Mouse (Mus musculus) heart, embryonic 14.5 days (tissue): ENCODE data around the gene Mcpt2. TPM values are rescaled to one million over a fixed set of nuclear protein-coding genes. Genes with fewer than 3 reads are reported as not detected.
"Not testable (repeated sequence)": the region's sequence is repeated elsewhere in the genome, so short reads cannot be mapped to it uniquely, and the experiment has no call there.

Experiments used
- ATAC-seq: fragments of 200-750 bp; cut with Nextera tagmentation; 2 replicates; pipeline ENCODE4 v1.8.0; 2017; ENCODE audit warnings: low read depth, moderate TSS enrichment; ENCODE audit not compliant: insufficient number of reproducible peaks, insufficient read depth, low FRiP score
- H3K27ac ChIP-seq, 2 experiments: fragments of 200-500 bp in 1 of 2; fragments of 300-500 bp in 1 of 2; sonication (generic) in 1 of 2; replicated peaks in 1 of 2; 2 replicates each; pipeline ENCODE4 v1.5.1; 2012 to 2014; ENCODE audit warnings: low read depth in 2 of 2, low read length in 2 of 2, control low read depth in 1 of 2, mild to moderate bottlenecking in 1 of 2, mixed read lengths in 1 of 2; ENCODE audit not compliant: control insufficient read depth in 1 of 2, insufficient read depth in 1 of 2
- H3K27me3 ChIP-seq: fragments of 300-500 bp; sonication (generic); 2 replicates; pipeline ENCODE4 v1.6.1; 2014; ENCODE audit warnings: mild to moderate bottlenecking, low read length, control low read depth; ENCODE audit not compliant: control insufficient read depth, insufficient read depth
- H3K36me3 ChIP-seq: fragments of 300-500 bp; sonication (generic); 2 replicates; pipeline ENCODE4 v1.6.1; 2014; ENCODE audit warnings: mild to moderate bottlenecking, control low read depth, low read length, mixed read lengths; ENCODE audit not compliant: control insufficient read depth, insufficient read depth
- H3K4me1 ChIP-seq, 2 experiments: fragments of 200-500 bp in 1 of 2; fragments of 300-500 bp in 1 of 2; sonication (generic) in 1 of 2; 2 replicates each; pipeline ENCODE4 v1.6.1; 2012 to 2014; ENCODE audit warnings: low read length in 2 of 2, control low read depth in 1 of 2, mixed read lengths in 1 of 2; ENCODE audit not compliant: control insufficient read depth in 2 of 2, insufficient read depth in 2 of 2
- H3K4me2 ChIP-seq: fragments of 300-500 bp; sonication (generic); 2 replicates; pipeline ENCODE4 v1.6.1; 2014; ENCODE audit warnings: mild to moderate bottlenecking, low read length
- H3K4me3 ChIP-seq, 2 experiments: fragments of 200-500 bp in 1 of 2; fragments of 300-500 bp in 1 of 2; sonication (generic) in 1 of 2; 2 replicates each; pipeline ENCODE4 v1.5.1; 2012 to 2014; ENCODE audit warnings: low read length in 2 of 2, mild to moderate bottlenecking in 2 of 2, control low read depth in 1 of 2, low read depth in 1 of 2, moderate library complexity in 1 of 2; ENCODE audit not compliant: control insufficient read depth in 1 of 2, insufficient read depth in 1 of 2
- H3K9ac ChIP-seq: fragments of 300-500 bp; sonication (generic); 2 replicates; pipeline ENCODE4 v1.6.1; 2014; ENCODE audit warnings: mild to moderate bottlenecking, low read length
- H3K9me3 ChIP-seq: fragments of 300-500 bp; sonication (generic); 2 replicates; pipeline ENCODE4 v1.6.1; 2016; ENCODE audit warnings: low read length, control low read depth; ENCODE audit not compliant: control insufficient read depth
- WGBS: fragments of 180-500 bp; shearing (Covaris S2); extraction: QIAGEN DNeasy Blood & Tissue Kit; methylation state at CpG from one replicate; pipeline ENCODE4 v1.1.7; 2014; 5-methylcytosine and 5-hydroxymethylcytosine counted together
- polyA plus RNA-seq: library from polyadenylated mRNA; unstranded; fragments of >200 nt; fragmentation: Nextera tagmentation; extraction: Ambion mirVana; gene quantifications from 2 replicates; pipeline ENCODE4 v1.2.1, GENCODE M21; 2014

Mcpt2 gene
- polyA plus RNA-seq: not detected in 2 replicates

DNA sequence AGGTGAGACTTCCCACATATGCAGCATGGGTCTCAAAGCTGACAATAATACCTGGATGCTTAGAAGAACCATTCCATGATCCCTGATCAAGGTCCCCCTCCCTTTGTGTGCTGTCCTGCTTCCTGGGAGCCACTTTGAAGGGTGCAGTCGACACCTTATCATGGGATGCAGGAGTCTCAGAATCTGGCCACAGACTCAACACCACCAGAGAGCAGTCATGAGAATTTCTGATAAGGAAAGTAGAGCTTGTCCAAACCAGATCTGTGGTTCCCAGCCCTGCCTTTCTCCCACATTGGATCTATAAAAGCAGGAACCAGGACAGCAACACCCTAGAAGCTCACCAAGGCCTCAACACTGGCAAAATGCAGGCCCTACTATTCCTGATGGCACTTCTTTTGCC is at the start of gene Mcpt2:
Mcpt2 (plus strand) TSS at position 250 of the 400 bp plus-strand sequence.
- 20% methylated on average over 1 of the region's 1 CpGs for WGBS
- H3K4me3 ChIP-seq, H3K27ac ChIP-seq, H3K4me2 ChIP-seq, H3K4me1 ChIP-seq, H3K9ac ChIP-seq, H3K27me3 ChIP-seq, ATAC-seq, H3K36me3 ChIP-seq, H3K9me3 ChIP-seq: not testable (repeated sequence)

DNA sequence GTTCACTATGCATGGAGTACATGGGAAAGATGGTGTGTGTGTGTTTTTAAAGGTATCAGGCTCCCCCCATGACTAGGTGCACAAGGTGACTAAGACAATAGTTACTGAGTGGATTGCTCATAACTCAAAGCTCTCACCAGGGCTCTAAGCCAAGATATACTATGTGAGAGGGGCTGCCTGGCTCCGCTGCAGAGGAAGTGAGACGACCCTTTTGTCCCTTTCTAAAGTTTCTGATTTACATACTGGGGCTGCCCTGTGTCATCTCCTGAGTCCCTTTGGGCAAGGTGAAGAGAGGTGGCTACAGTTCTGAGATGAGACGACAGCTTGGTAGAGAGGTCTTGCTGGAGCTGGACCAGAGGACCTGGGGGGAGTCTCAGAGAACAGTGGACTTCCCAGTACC is 28.7 kb upstream of the Mcpt2 start:
- no peaks in the 10 kb centered on the region; a peak in 1 of 4 replicates for H3K4me1 ChIP-seq
- no peak overlapping the region for H3K4me2 ChIP-seq
- ATAC-seq: no peak
- no peak overlapping the region for H3K4me3 ChIP-seq
- 53% methylated on average over 3 of the region's 3 CpGs for WGBS
- H3K27ac ChIP-seq: no peak overlapping the region
- H3K9ac ChIP-seq: no peak overlapping the region
- no peaks in the 10 kb centered on the region for H3K27me3 ChIP-seq
- no peaks in the 10 kb centered on the region for H3K36me3 ChIP-seq
- H3K9me3 ChIP-seq: no peaks in the 10 kb centered on the region

DNA sequence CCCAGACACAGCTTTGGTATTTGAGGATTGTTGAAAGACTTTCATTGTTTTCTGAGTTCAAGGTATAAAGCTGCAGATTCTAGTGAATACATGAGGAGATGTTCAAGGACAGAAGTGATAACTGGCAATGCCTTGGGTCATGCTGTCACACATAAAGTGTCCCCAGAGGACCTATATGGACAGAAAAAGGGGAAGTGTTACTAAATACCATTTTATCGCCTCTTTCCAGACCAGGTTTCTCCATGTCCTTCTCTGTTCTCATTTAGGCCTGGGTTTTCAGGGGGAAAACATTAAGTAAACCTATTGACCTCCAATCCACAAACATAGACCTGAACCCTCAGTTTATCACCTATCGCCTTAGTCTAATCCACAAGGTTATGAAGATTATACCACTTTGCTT is 27.9 kb upstream of the Mcpt2 start:
- Histone ChIP-seq H3K4me1 (no peaks in the 10 kb centered on the region; a peak in 1 of 4 replicates), H3K9me3 (no peaks in the 10 kb centered on the region), H3K9ac (no peak overlapping the region), H3K4me2 (no peak overlapping the region), H3K27me3 (no peaks in the 10 kb centered on the region), H3K36me3 (no peaks in the 10 kb centered on the region), H3K4me3 (no peak overlapping the region), H3K27ac (no peak overlapping the region)
- WGBS: 83% methylated on average over 2 of the region's 2 CpGs
- no peak for ATAC-seq

DNA sequence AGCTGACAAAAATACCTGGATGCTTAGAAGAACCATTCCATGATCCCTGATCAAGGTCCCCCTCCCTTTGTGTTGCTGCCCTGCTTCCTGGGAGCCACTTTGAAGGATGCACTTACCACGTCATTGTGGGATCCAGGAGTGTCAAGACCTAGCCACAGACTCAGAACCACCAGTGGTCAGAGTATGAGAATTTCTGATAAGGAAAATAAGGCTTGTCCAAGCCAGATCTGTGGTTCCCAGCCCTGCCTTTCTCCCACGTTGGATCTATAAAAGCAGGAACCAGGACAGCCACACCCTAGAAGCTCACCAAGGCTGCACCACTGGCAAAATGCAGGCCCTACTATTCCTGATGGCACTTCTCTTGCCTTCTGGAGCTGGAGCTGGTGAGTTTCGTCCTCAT is 24.2 kb upstream of the Mcpt2 start, which contains the start of gene Mcpt1:
Mcpt1 (plus strand) TSS at position 301 of the 400 bp plus-strand sequence.
- WGBS: 63% methylated on average over 3 of the region's 3 CpGs
- not testable (repeated sequence) for H3K27ac ChIP-seq, H3K4me2 ChIP-seq, H3K27me3 ChIP-seq, H3K9ac ChIP-seq, H3K9me3 ChIP-seq, H3K4me1 ChIP-seq, H3K4me3 ChIP-seq, ATAC-seq, H3K36me3 ChIP-seq

DNA sequence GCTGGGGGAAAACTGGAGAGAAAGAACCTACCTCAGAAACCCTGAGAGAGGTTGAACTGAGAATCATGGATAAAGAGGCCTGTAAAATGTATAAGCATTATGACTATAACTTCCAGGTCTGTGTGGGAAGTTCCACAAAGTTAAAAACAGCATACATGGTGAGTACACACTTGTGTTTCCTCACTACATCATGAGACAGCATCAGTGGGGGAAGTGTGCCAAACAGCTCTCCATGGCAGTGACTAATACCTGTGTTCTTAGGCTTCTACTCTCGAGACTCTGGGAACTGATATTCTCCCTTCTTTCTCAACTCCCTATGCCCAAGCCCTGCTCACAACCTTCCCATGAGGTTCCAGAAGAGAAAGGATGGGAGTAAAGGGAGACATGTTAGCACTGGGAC is 22.4 kb upstream of the Mcpt2 start:
- Histone ChIP-seq H3K36me3 (no peaks in the 10 kb centered on the region), H3K4me3 (no peak overlapping the region), H3K27me3 (no peaks in the 10 kb centered on the region), H3K9ac (no peak overlapping the region), H3K27ac (no peak overlapping the region), H3K9me3 (no peaks in the 10 kb centered on the region), H3K4me1 (no peaks in the 10 kb centered on the region), H3K4me2 (no peak overlapping the region)
- no peak for ATAC-seq
- WGBS: 54% methylated on average over 1 of the region's 1 CpGs

DNA sequence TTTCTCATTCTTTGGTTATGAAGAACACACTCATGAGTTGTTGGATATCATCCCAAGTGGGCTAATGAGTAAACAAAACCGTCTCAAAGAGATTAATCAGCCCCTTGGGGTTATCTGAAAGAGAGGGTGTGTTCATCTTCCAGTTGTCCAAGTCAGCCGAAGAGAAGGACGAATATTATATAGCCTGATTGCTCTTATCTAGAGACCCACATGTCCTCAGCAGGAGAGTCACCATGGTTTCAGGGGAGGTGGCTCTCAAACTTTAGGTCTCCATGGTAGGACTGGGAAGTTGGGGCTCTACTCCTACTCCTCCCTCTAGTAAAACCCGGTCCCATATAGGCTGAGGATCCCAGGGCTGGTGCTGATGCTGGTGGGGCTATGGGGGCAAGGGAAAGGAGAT is 20.5 kb upstream of the Mcpt2 start:
- H3K9me3 ChIP-seq, H3K36me3 ChIP-seq, H3K27ac ChIP-seq, H3K27me3 ChIP-seq, H3K4me3 ChIP-seq, ATAC-seq, H3K4me1 ChIP-seq, H3K4me2 ChIP-seq, H3K9ac ChIP-seq: not testable (repeated sequence)
- 58% methylated on average over 3 of the region's 4 CpGs for WGBS

DNA sequence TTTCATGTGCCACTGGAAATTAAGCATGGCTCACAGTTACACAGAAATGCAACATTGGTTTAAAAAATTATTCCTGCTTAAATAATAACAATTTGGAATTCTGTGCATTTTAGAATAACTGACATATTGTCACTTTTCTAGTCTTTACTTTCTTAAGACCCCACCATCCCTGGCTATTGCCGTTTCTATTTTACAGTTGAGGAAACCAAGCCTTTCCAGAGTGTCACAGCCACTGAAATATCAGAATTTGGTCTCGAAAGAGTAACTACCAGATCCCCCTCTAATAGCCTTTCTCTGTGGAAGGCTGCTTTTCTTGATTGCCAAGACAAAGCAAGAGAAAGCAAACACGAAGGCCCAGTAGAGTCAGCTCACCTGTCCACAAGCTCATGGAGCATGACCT is 11.4 kb upstream of the Mcpt2 start, which contains the start of gene Mcpt9:
Mcpt9 (minus strand) TSS at position 101 of the 400 bp plus-strand sequence.
- not testable (repeated sequence) for H3K4me1 ChIP-seq, H3K9me3 ChIP-seq, H3K36me3 ChIP-seq, H3K27me3 ChIP-seq, H3K9ac ChIP-seq, H3K4me2 ChIP-seq, H3K4me3 ChIP-seq, ATAC-seq, H3K27ac ChIP-seq
- 72% methylated on average over 3 of the region's 3 CpGs for WGBS

DNA sequence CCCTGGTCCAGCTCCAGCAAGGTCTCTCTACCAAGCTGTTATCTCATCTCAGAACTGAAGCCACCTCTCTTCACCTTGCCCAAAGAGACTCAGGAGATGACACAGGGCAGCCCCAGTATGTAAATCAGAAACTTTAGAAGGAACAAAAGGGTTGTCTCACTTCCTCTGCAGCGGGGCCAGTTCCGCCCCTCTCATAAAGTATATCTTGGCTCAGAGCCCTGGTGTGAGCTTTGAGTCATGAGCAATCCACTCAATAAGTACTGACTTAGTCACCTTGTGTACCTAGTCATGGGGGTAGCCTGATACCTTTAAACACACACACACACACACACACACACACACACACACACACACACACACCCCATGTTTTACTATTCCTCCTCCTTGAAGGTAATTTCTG is 7.4 kb upstream of the Mcpt2 start:
- no peak overlapping the region for H3K4me3 ChIP-seq
- no peaks in the 10 kb centered on the region for H3K27me3 ChIP-seq
- no peak for ATAC-seq
- H3K4me1 ChIP-seq: no peaks in the 10 kb centered on the region
- H3K36me3 ChIP-seq: no peaks in the 10 kb centered on the region
- H3K9me3 ChIP-seq: no peaks in the 10 kb centered on the region
- 61% methylated on average over 2 of the region's 2 CpGs for WGBS
- no peak overlapping the region for H3K9ac ChIP-seq
- H3K4me2 ChIP-seq: no peak overlapping the region
- H3K27ac ChIP-seq: no peak overlapping the region
